Mouse (Mus musculus): ENCODE measurements around the gene Rab3il1.

The Rab3il1 gene

GRCm38 (mm10) chr19:9982852-9983542 lies 18.5 kb upstream of the Rab3il1 start:
- DNase-seq (ENCODE audit: low spot score): peak; percentile 78

- no peak for DNase-seq (ENCODE audit: low spot score)
Observed at GRCm38 (mm10) chr19:9984111-9985055, 17.1 kb upstream of the Rab3il1 start.

- no peak for DNase-seq (ENCODE audit: low spot score)
Observed at GRCm38 (mm10) chr19:9985190-9985899, 16.1 kb upstream of the Rab3il1 start.

- no peak for DNase-seq (ENCODE audit: low spot score)
Observed at GRCm38 (mm10) chr19:9985900-9986421, 15.5 kb upstream of the Rab3il1 start.

GRCm38 (mm10) chr19:9987192-9987591 lies 14.3 kb upstream of the Rab3il1 start:
- no peak for DNase-seq (ENCODE audit: low spot score)

- no peak for DNase-seq (ENCODE audit: low spot score)
Observed at GRCm38 (mm10) chr19:9987593-9987992, 13.9 kb upstream of the Rab3il1 start.

GRCm38 (mm10) chr19:9989171-9989883 lies 12.1 kb upstream of the Rab3il1 start:
- DNase-seq (ENCODE audit: low spot score): no peak

GRCm38 (mm10) chr19:9989884-9990256 lies 11.6 kb upstream of the Rab3il1 start:
- no peak for DNase-seq (ENCODE audit: low spot score)

- DNase-seq (ENCODE audit: low spot score): no peak
Observed at GRCm38 (mm10) chr19:9991304-9991703, 10.2 kb upstream of the Rab3il1 start.

- no peak for DNase-seq (ENCODE audit: low spot score)
Observed at GRCm38 (mm10) chr19:9992011-9992958, 9.2 kb upstream of the Rab3il1 start.

- DNase-seq (ENCODE audit: low spot score): peak; percentile 83
Observed at GRCm38 (mm10) chr19:9993036-9993656, 8.3 kb upstream of the Rab3il1 start.

GRCm38 (mm10) chr19:9997204-9998062 lies 4.0 kb upstream of the Rab3il1 start:
- no peak for DNase-seq (ENCODE audit: low spot score)

GRCm38 (mm10) chr19:9998063-9998416 lies 3.4 kb upstream of the Rab3il1 start:
- DNase-seq (ENCODE audit: low spot score): no peak

- DNase-seq (ENCODE audit: low spot score): no peak
Observed at GRCm38 (mm10) chr19:9998736-9999486, 2.6 kb upstream of the Rab3il1 start.

GRCm38 (mm10) chr19:10000330-10000729 lies 1.1 kb upstream of the Rab3il1 start:
- DNase-seq (ENCODE audit: low spot score): peak; percentile 54

- no peak for DNase-seq (ENCODE audit: low spot score)
Observed at GRCm38 (mm10) chr19:10003696-10004095, 2.2 kb downstream of the Rab3il1 start.

- DNase-seq (ENCODE audit: low spot score): no peak
Observed at GRCm38 (mm10) chr19:10011408-10011807, 9.9 kb downstream of the Rab3il1 start.

GRCm38 (mm10) chr19:10012827-10013278 lies 11.4 kb downstream of the Rab3il1 start:
- DNase-seq (ENCODE audit: low spot score): peak; percentile 80

Measured in yolk sac, embryonic 10.5 days (tissue).